In genomic region chr4:120649369-120650207, GRCm38 (mm10) we compare ENCODE assay signal across 9 mouse cellular contexts. TPM values are rescaled to one million over a fixed set of nuclear protein-coding genes. Genes with fewer than 3 reads are reported as not detected.
A peak's percentile ranks its signal among the peaks of the same experiment; 100 is the strongest.
DNase-seq lines count a peak whose midpoint lies in the region; ATAC-seq lines count a peak whose summit lies in the region.
"Had no signal": no experiment of that assay in that cellular context is flagged by ENCODE, and none has a peak within 500 bp of the region (broad histone marks: within the 10 kb centered on the region; RNA-seq: fewer than 3 reads in every experiment).

No protein-coding gene starts in this region.

- no peaks in the 10 kb centered on the region for H3K9me3 ChIP-seq in lung, embryonic 16.5 days (ENCODE audit: control insufficient read depth, low read length)
- no peaks in the 10 kb centered on the region for H3K9me3 ChIP-seq in forebrain, embryonic 14.5 days (replicated peaks; ENCODE audit: control insufficient read depth, low read length)
- no peaks in the 10 kb centered on the region for H3K9me3 ChIP-seq in stomach, embryonic 15.5 days

- ATAC-seq in lung, embryonic 16.5 days (ENCODE audit: low read depth) = peak; percentile 36
- peak; percentile 89 for ATAC-seq in forebrain, embryonic 14.5 days
- ATAC-seq in megakaryocyte-erythroid progenitor cell, adult 5-6 weeks (replicated peaks; ENCODE audit: low FRiP score, low TSS enrichment, poor library complexity, severe bottlenecking) = peak; percentile 69
- ATAC-seq in stomach, embryonic 15.5 days (ENCODE audit: insufficient read depth, low FRiP score, low read depth) = peak; percentile 74; the same call in 1 of the 2 replicates

- peak overlapping the region; percentile 60 for H3K4me2 ChIP-seq in lung, embryonic 16.5 days (ENCODE audit: low read depth, low read length)
- H3K4me2 ChIP-seq in forebrain, embryonic 14.5 days (ENCODE audit: low read length) = peak overlapping the region; percentile 95
- H3K4me2 ChIP-seq in stomach, embryonic 15.5 days = peak overlapping the region; percentile 81

- WGBS in lung, embryonic 16.5 days = 5% methylated on average over 53 of the region's 55 CpGs
- WGBS in forebrain, embryonic 14.5 days = 3% methylated on average over 55 of the region's 55 CpGs
- WGBS in stomach, embryonic 15.5 days = 5% methylated on average over 50 of the region's 55 CpGs

- DNase-seq in lung, postnatal 25 days (ENCODE audit: low spot score) = no peak
- DNase-seq in cerebellum, adult 9-10 months = peak; percentile 58
- DNase-seq in forebrain, embryonic 14.5 days (ENCODE audit: low spot score) = peak; percentile 63
- DNase-seq in kidney, postnatal 4 days = peak; percentile 39 to 51
- no peak for DNase-seq in gastrocnemius, postnatal 25 days

- peak overlapping the region; percentile 39 for H3K4me3 ChIP-seq in lung, embryonic 16.5 days (ENCODE audit: low read length)
- H3K4me3 ChIP-seq in forebrain, embryonic 14.5 days (ENCODE audit: low read depth, low read length) = peak overlapping the region; percentile 49
- peak overlapping the region; percentile 41 for H3K4me3 ChIP-seq in stomach, embryonic 15.5 days (replicated peaks)

- peak overlapping the region; percentile 5; the same call in 1 of the 2 replicates for H3K9ac ChIP-seq in lung, embryonic 16.5 days (ENCODE audit: low read length)
- H3K9ac ChIP-seq in forebrain, embryonic 14.5 days (ENCODE audit: low read length) = peak overlapping the region; percentile 71
- H3K9ac ChIP-seq in stomach, embryonic 15.5 days = no peak overlapping the region; the same call in 1 of the 2 replicates

- H3K27me3 ChIP-seq in lung, embryonic 16.5 days (ENCODE audit: control insufficient read depth, insufficient read depth, low read depth, low read length) = peaks cover 37% of the 10 kb centered on the region
- peaks cover 13% of the 10 kb centered on the region; the same call in 1 of the 2 replicates for H3K27me3 ChIP-seq in forebrain, embryonic 14.5 days (replicated peaks; ENCODE audit: control insufficient read depth, insufficient read depth, low read length)
- H3K27me3 ChIP-seq in stomach, embryonic 15.5 days (replicated peaks) = peaks cover 38% of the 10 kb centered on the region

- no peaks in the 10 kb centered on the region for H3K36me3 ChIP-seq in lung, embryonic 16.5 days (ENCODE audit: control insufficient read depth, insufficient read depth, low read length)
- H3K36me3 ChIP-seq in forebrain, embryonic 14.5 days (ENCODE audit: control insufficient read depth, insufficient read depth, low read length) = no peaks in the 10 kb centered on the region
- no peaks in the 10 kb centered on the region for H3K36me3 ChIP-seq in stomach, embryonic 15.5 days

- H3K27ac ChIP-seq in lung, embryonic 16.5 days (ENCODE audit: low read length) = no peak overlapping the region
- no peak overlapping the region for H3K27ac ChIP-seq in forebrain, embryonic 14.5 days (ENCODE audit: low read depth, low read length)
- H3K27ac ChIP-seq in stomach, embryonic 15.5 days = no peak overlapping the region
- H3K27ac ChIP-seq: macrophage had no signal

- peaks cover 2% of the 10 kb centered on the region; the same call in 1 of the 2 replicates for H3K4me1 ChIP-seq in lung, embryonic 16.5 days (replicated peaks; ENCODE audit: control insufficient read depth, insufficient read depth, low read length)
- peaks cover 6% of the 10 kb centered on the region for H3K4me1 ChIP-seq in forebrain, embryonic 14.5 days (ENCODE audit: control insufficient read depth, insufficient read depth, low read length)
- peaks cover 10% of the 10 kb centered on the region for H3K4me1 ChIP-seq in stomach, embryonic 15.5 days

RNA-seq across cellular contexts. Expression of gene Cited4, which starts 16.8 kb away (rescaled TPM):
- 1.5 and 1.6 TPM in 2 replicates for polyA plus RNA-seq in lung, embryonic 16.5 days (2015; fragmentation: Nextera tagmentation; extraction: Ambion mirVana)
- polyA plus RNA-seq in forebrain, embryonic 14.5 days (2014; fragmentation: Nextera tagmentation; extraction: Ambion mirVana) = 0.17 and 0.23 TPM in 2 replicates
- total RNA-seq in megakaryocyte-erythroid progenitor cell, adult 5-6 weeks (2014; fragmentation: Nextera tagmentation) = 36.4 and 47.4 TPM in 2 replicates
- total RNA-seq in megakaryocyte-erythroid progenitor cell, adult 5-6 weeks (2017) = 7.4 and 30.9 TPM in 2 replicates
- 8.4 and 13.2 TPM in 2 replicates for polyA plus RNA-seq in stomach, embryonic 15.5 days (2015; fragmentation: Nextera tagmentation; extraction: Ambion mirVana)
- 10 to 100 TPM; 15.0 to 32.1 TPM for total RNA-seq in gastrocnemius, postnatal 25 days (2021)
- polyA plus RNA-seq: macrophage had no signal

Comparison
In these comparisons a context has a peak if more than half of its experiments do, and no peak if none do; other contexts are left out.
1. ATAC-seq: peak in every context shown above with its lines; median percentile 89 in forebrain, embryonic 14.5 days; 74 in stomach, embryonic 15.5 days; 69 in megakaryocyte-erythroid progenitor cell, adult 5-6 weeks; 36 in lung, embryonic 16.5 days.
2. DNase-seq: peak in cerebellum, adult 9-10 months (single experiment), forebrain, embryonic 14.5 days (single experiment) and kidney, postnatal 4 days (2 of 2); none in lung, postnatal 25 days (single experiment) and gastrocnemius, postnatal 25 days (single experiment).
3. Peak in every context shown above with its lines, with median percentiles within 50 percentile points of each other: H3K4me2 ChIP-seq and H3K4me3 ChIP-seq.